Mouse (Mus musculus) ovary, adult 10 weeks (tissue): Measurements from ENCODE around the gene Daglb. TPM values are rescaled to one million over a fixed set of nuclear protein-coding genes. Genes with fewer than 3 reads are reported as not detected.

Source experiments
- polyA plus RNA-seq: library from polyadenylated mRNA; stranded (reverse); fragments of 350-450 nt; fragmentation: Illumina TruSeq; extraction: RNeasy Lipid Tissue Mini Kit (QIAGEN cat#74804); gene quantifications from one replicate; pipeline ENCODE4 v1.2.3, GENCODE M21; 2014

Gene Daglb
- polyA plus RNA-seq = 0.77 TPM

GRCm38 (mm10) chr5:143464100-143464756, at the start of gene Daglb:
Gene Daglb, plus strand, starts transcription at chr5:143464584.

GRCm38 (mm10) chr5:143527486-143528307, 63.3 kb downstream of the Daglb start, which contains the start of gene Rac1:
Gene Rac1, minus strand, starts transcription at chr5:143528036.

Other genes starting within 250 kb of the Daglb start
- gene Spdye4a, start 237.7 kb upstream of the Daglb start, polyA plus RNA-seq = not detected
- 16.9 TPM for gene Zfp12, start 229.4 kb upstream of the Daglb start, polyA plus RNA-seq
- 2.2 TPM for gene Zfp316, start 194.6 kb upstream of the Daglb start, polyA plus RNA-seq
- gene Zfp853, start 171.0 kb upstream of the Daglb start, polyA plus RNA-seq = 0.14 TPM
- gene E130309D02Rik, start 149.2 kb upstream of the Daglb start, polyA plus RNA-seq = 1.7 TPM
- 8.1 TPM for gene Zdhhc4, start 135.3 kb upstream of the Daglb start, polyA plus RNA-seq
- gene Grid2ip, start 107.2 kb upstream of the Daglb start, polyA plus RNA-seq = not detected
- gene Kdelr2, start 60.7 kb upstream of the Daglb start, polyA plus RNA-seq = 153 TPM
- 503 TPM for gene Rac1, start 63.5 kb downstream of the Daglb start, polyA plus RNA-seq
- gene Cyth3, start 157.9 kb downstream of the Daglb start, polyA plus RNA-seq = 108 TPM